Mouse (Mus musculus) kidney, embryonic 16.5 days (tissue): ENCODE results near the gene Elovl2. TPM values are rescaled to one million over a fixed set of nuclear protein-coding genes. Genes with fewer than 3 reads are reported as not detected.

Experiments
- ATAC-seq: fragments of 200-750 bp; cut with Nextera tagmentation; 2 replicates; pipeline ENCODE4 v1.8.0; 2017; ENCODE audit warnings: moderate TSS enrichment; ENCODE audit not compliant: low FRiP score, low TSS enrichment
- H3K27ac ChIP-seq: fragments of 300-500 bp; sonication (generic); 2 replicates; pipeline ENCODE4 v1.5.1; 2014; ENCODE audit warnings: low read length
- H3K27me3 ChIP-seq: fragments of 300-500 bp; sonication (generic); 2 replicates; pipeline ENCODE4 v1.6.1; 2014; ENCODE audit warnings: low read length, control low read depth, mixed read lengths; ENCODE audit not compliant: insufficient read depth
- H3K36me3 ChIP-seq: fragments of 300-500 bp; sonication (generic); 2 replicates; pipeline ENCODE4 v1.6.1; 2014; ENCODE audit warnings: low read length, control low read depth, mixed read lengths; ENCODE audit not compliant: insufficient read depth
- H3K4me1 ChIP-seq: fragments of 300-500 bp; sonication (generic); 2 replicates; pipeline ENCODE4 v1.6.1; 2014; ENCODE audit warnings: low read length, control low read depth, mixed read lengths; ENCODE audit not compliant: insufficient read depth
- H3K4me2 ChIP-seq: fragments of 300-500 bp; sonication (generic); replicated peaks from 2 replicates; pipeline ENCODE4 v1.6.1; 2014; ENCODE audit warnings: low read depth, low read length
- H3K4me3 ChIP-seq: fragments of 300-500 bp; sonication (generic); 2 replicates; pipeline ENCODE4 v1.5.1; 2014; ENCODE audit warnings: mild to moderate bottlenecking, low read length
- H3K9ac ChIP-seq: fragments of 300-500 bp; sonication (generic); replicated peaks from 2 replicates; pipeline ENCODE4 v1.6.1; 2014; ENCODE audit warnings: low read length
- H3K9me3 ChIP-seq: fragments of 300-500 bp; sonication (generic); 2 replicates; pipeline ENCODE4 v1.6.1; 2016; ENCODE audit warnings: low read length, control low read depth
- WGBS: fragments of 180-500 bp; shearing (Covaris S2); extraction: QIAGEN DNeasy Blood & Tissue Kit; methylation state at CpG from one replicate; pipeline ENCODE4 v1.1.7; 2014; 5-methylcytosine and 5-hydroxymethylcytosine counted together
- polyA plus RNA-seq: library from polyadenylated mRNA; unstranded; fragments of >200 nt; fragmentation: Nextera tagmentation; extraction: Ambion mirVana; gene quantifications from 2 replicates; pipeline ENCODE4 v1.2.1, GENCODE M21; 2015

Gene Elovl2
- polyA plus RNA-seq, 1 experiment from 2014 or later: 23.7 TPM

GRCm38 (mm10) chr13:41195640-41196333 is 24.4 kb downstream of the Elovl2 start:
- no peaks in the 10 kb centered on the region for H3K9me3 ChIP-seq
- 49% methylated on average over 3 of the region's 3 CpGs for WGBS
- no peak overlapping the region for H3K4me2 ChIP-seq
- no peaks in the 10 kb centered on the region for H3K27me3 ChIP-seq
- H3K36me3 ChIP-seq: no peaks in the 10 kb centered on the region
- H3K9ac ChIP-seq: no peak overlapping the region
- ATAC-seq: 0 out of 2 replicates have a peak, but pooled peaks have one; percentile 49
- H3K4me3 ChIP-seq: no peak overlapping the region
- H3K27ac ChIP-seq: peak overlapping the region; percentile 54; the same call in 1 of the 2 replicates
- peaks cover 4% of the 10 kb centered on the region; the same call in 1 of the 2 replicates for H3K4me1 ChIP-seq

- Histone ChIP-seq H3K27me3 (no peaks in the 10 kb centered on the region), H3K9ac (no peak overlapping the region), H3K4me2 (no peak overlapping the region), H3K27ac (no peak overlapping the region), H3K9me3 (no peaks in the 10 kb centered on the region), H3K4me1 (no peaks in the 10 kb centered on the region), H3K36me3 (no peaks in the 10 kb centered on the region), H3K4me3 (no peak overlapping the region)
- ATAC-seq: no peak
- WGBS: 87% methylated on average over 6 of the region's 6 CpGs
Observed at GRCm38 (mm10) chr13:41187886-41188285, 32.3 kb downstream of the Elovl2 start.

GRCm38 (mm10) chr13:41158426-41158825 is 61.8 kb downstream of the Elovl2 start:
- Histone ChIP-seq H3K4me1 (no peaks in the 10 kb centered on the region), H3K36me3 (no peaks in the 10 kb centered on the region), H3K4me2 (no peak overlapping the region), H3K9ac (no peak overlapping the region), H3K9me3 (no peaks in the 10 kb centered on the region), H3K27me3 (no peaks in the 10 kb centered on the region), H3K27ac (no peak overlapping the region), H3K4me3 (no peak overlapping the region)
- WGBS: 54% methylated on average over 5 of the region's 5 CpGs
- ATAC-seq: no peak

- 82% methylated on average over 11 of the region's 11 CpGs for WGBS
- Histone ChIP-seq H3K27me3 (no peaks in the 10 kb centered on the region), H3K9me3 (no peaks in the 10 kb centered on the region), H3K9ac (no peak overlapping the region), H3K36me3 (no peaks in the 10 kb centered on the region), H3K4me3 (no peak overlapping the region), H3K4me1 (no peaks in the 10 kb centered on the region), H3K4me2 (no peak overlapping the region), H3K27ac (no peak overlapping the region)
- no peak for ATAC-seq
Observed at GRCm38 (mm10) chr13:41153146-41153545, 67.1 kb downstream of the Elovl2 start.

GRCm38 (mm10) chr13:41146271-41146670 is 73.9 kb downstream of the Elovl2 start:
- H3K4me2 ChIP-seq: no peak overlapping the region
- no peaks in the 10 kb centered on the region; the same call in 1 of the 2 replicates for H3K9me3 ChIP-seq
- H3K4me1 ChIP-seq: no peaks in the 10 kb centered on the region
- H3K36me3 ChIP-seq: no peaks in the 10 kb centered on the region
- no peak for ATAC-seq
- no peaks in the 10 kb centered on the region for H3K27me3 ChIP-seq
- WGBS: 77% methylated on average over 10 of the region's 10 CpGs
- no peak overlapping the region for H3K4me3 ChIP-seq
- H3K9ac ChIP-seq: no peak overlapping the region
- no peak overlapping the region for H3K27ac ChIP-seq

- whole genome bisulfite sequencing: 65% methylated on average over 6 of the region's 6 CpGs
- no peak for ATAC-seq
- no peaks in the 10 kb centered on the region for H3K27me3 ChIP-seq
- H3K4me3 ChIP-seq: no peak overlapping the region
- no peak overlapping the region for H3K9ac ChIP-seq
- H3K27ac ChIP-seq: no peak overlapping the region
- H3K4me2 ChIP-seq: no peak overlapping the region
- H3K36me3 ChIP-seq: no peaks in the 10 kb centered on the region
- no peaks in the 10 kb centered on the region; the same call in 1 of the 2 replicates for H3K9me3 ChIP-seq
- H3K4me1 ChIP-seq: no peaks in the 10 kb centered on the region
Observed at GRCm38 (mm10) chr13:41145433-41145970, 74.7 kb downstream of the Elovl2 start.

- Histone ChIP-seq H3K4me3 (no peak overlapping the region), H3K27ac (no peak overlapping the region), H3K4me2 (no peak overlapping the region), H3K9me3 (no peaks in the 10 kb centered on the region), H3K27me3 (no peaks in the 10 kb centered on the region; the same call in 1 of the 2 replicates), H3K36me3 (no peaks in the 10 kb centered on the region), H3K9ac (no peak overlapping the region), H3K4me1 (no peaks in the 10 kb centered on the region)
- 11% methylated on average over 6 of the region's 6 CpGs for WGBS
- no peak for ATAC-seq
Observed at GRCm38 (mm10) chr13:41134901-41135300, 85.3 kb downstream of the Elovl2 start.

Other genes with a start within 250 kb of the Elovl2 start
- gene Pak1ip1, start 219.4 kb downstream of the Elovl2 start, polyA plus RNA-seq: 68.5 and 69.2 TPM in 2 replicates
- 216 and 224 TPM in 2 replicates for gene Tmem14c, start 204.1 kb downstream of the Elovl2 start, polyA plus RNA-seq
- gene Mak, start 140.7 kb downstream of the Elovl2 start, polyA plus RNA-seq: 0.46 and 0.70 TPM in 2 replicates
- gene Gcm2, start 109.4 kb downstream of the Elovl2 start, polyA plus RNA-seq: not detected in 2 replicates
- gene Sycp2l, start 106.1 kb downstream of the Elovl2 start, polyA plus RNA-seq: not detected in 2 replicates
- gene Smim13, start 29.4 kb upstream of the Elovl2 start, polyA plus RNA-seq: 10.0 and 10.8 TPM in 2 replicates
- not detected in 2 replicates for gene Gm17364, start 53.6 kb upstream of the Elovl2 start, polyA plus RNA-seq